Mouse (Mus musculus) CD4-positive, CD25-positive, alpha-beta regulatory T cell, adult 2 months (primary cell): ENCODE data around the gene Lgals2.
A peak's percentile ranks its signal among the peaks of the same experiment; 100 is the strongest.

Experiments used
- DNase-seq: peaks from one replicate; pipeline ENCODE4 v3.0.0-alpha.2; 2012; ENCODE audit warnings: low read depth, low spot score

The Lgals2 gene

DNA sequence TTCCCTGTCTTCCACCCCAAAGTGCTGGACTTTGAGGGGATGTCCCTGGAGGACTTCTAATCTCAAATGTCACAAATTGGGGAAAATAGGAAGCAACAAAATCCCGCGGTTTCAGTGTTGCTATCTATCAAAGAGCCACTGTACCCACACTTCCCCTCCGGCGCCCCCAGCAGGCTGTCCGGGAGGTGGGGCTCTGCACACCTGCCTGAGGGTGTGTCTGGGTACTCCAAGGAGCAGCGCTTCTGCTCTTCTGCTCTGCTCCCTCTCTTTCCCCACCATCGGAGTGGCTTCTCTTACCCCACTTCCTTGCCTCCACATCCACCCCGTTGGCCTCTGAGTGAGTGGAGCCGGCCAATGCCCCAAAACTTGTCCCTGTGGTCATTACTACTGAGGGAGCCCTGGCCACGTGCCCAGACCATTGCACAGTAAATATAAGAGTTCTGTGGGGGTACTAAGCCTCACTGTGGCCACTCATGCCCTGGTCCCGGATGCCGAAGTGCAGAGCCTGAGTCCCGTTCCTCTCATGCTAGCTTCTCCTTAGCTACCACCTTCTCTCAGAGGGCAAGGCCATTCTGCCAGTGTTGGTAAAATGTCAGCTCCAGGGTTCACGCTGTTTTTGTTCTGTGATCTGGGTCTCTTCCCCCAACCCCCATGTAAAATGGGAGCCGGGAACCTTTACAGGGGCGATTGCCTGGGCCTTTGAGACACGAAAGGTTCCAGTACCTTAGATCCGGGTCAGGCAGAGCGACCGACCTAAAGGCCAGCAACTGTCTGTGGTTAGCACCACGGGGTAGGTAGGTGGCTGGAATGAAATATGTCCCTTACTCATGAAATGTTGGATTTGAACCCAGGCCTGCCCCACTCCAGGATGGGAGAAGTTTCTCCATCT is 11.5 kb downstream of the Lgals2 start:
- peak; percentile 48 for DNase-seq

DNA sequence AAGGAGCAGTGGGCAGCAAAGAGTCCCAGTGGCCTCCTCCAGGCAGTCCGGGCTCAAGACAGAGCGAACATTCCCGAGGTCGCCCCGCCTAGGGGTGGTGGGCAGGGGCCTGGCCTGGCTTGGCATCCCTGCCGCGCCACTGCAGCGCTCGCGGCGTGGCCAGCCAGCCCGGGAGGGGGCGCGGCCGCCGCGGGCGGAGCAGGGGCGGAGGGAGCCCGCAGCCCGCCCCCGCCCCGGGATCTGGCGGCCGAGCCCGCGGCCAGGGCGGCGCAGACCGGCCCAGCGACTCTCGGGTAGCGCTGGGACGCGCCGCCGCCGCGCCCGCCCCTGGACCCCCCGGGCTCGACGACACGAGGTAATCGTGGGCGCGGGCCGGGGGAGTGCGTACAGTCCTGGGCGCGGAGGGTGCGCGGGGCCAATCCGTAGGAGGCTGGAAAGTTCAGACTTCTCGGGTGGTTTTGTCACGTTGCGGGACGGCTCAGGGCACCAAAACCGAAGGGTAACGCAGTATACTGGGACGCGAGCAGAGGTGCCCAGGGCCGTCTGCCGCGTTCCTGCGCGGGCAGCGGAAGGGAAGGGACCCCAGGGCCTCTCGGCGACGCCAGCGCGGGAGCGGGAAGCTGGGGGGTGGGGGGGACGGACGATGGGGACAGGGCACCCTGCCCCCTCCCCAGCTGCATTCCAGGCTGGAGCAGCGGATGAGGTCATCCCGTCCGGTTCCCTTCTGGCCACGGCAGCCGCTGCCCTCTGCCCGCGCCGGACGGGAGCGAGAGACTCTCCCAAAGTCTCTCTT is 12.8 kb downstream of the Lgals2 start, which contains the start of gene Cdc42ep1:
Gene Cdc42ep1 (plus strand): TSS at position 254 of the 793 bp plus-strand sequence.
- peak; percentile 41 for DNase-seq

DNA sequence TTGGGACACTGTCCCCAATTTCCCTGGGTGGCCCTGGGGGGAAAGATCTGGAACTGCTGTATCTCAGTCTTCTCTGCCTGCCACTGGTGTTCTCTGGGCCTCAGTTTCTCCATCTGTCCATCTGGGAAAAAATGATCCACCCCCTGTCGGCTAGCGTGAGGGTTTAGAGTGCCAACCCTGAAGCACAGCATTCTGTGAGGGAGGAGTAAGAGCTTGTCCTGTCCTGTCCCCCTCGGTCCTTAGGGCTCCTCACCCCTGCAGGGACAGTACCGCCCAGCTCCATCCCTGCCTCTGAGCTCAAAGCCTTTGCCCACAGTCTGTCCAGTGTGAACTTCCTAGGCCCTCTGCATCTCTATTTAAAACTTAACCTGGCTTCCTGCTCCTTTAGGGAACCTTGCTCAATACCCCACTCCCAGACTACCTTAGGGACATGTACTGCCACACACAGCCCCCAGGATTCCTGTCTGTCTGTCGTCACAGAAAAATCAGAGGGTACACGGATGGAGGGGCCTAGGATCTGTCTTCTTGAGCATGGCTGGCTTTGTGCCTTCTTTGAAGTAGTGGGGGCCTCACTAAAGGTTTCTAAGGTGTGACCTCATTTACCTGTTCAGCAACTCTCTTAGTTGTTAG is 14.1 kb downstream of the Lgals2 start:
- no peak for DNase-seq

DNA sequence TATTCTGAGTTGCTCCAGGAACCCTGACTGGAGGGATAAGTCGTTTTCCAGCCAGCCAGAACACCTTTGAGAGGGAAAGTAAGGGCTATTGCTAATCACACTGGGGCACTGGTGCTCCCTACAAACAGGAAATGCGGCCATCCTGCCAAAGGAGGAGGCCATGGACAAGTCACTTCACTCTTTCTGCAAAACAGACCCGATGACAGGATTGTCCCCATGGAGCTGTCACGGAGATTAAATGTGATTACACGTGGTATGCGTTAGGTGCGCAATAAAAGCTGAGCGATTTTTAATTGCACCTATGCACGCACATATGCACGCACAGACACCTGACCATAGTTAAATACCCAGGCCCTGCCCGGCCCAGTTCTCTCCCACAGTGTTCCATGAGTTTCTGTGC is 14.6 kb downstream of the Lgals2 start:
- no peak for DNase-seq

DNA sequence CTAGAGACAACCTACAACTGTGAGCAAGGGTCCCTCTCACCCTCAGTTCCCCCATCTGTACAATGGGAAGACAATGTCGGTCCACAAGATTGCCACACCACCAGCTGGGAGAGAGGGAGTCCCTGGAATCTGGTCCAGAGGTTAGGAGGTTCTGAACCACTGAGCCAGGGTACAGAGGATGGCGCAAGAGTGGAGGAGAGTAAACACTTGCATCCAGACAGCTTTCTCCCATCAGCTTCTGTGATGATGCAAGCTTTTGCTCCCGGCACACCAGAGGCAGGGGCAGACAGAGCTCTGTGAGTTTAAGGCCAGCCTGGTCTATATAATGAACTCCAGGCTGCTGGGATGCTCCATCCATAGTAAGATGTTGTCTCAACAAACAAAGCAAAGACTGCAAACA is 15.1 kb downstream of the Lgals2 start:
- DNase-seq: no peak

DNA sequence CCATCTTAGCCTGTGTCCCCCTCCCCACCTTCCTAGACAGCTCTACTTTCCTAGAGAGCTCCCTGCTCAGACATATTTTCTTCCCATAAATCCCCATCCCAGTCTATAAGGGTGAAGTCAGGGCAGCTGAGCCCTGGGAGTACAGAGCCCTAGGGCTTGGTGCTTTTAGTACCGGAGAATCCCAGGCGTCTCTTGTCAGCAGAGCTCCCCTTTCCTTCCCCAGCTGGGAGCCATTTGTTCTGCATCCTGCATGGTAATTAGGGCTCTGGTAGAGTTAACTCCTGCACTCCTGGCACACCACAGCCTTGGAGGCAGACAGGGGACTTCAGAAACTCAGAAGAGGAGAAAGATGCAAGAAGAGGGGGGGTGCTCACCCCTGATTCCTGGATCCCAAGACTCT is 15.6 kb downstream of the Lgals2 start:
- no peak for DNase-seq

DNA sequence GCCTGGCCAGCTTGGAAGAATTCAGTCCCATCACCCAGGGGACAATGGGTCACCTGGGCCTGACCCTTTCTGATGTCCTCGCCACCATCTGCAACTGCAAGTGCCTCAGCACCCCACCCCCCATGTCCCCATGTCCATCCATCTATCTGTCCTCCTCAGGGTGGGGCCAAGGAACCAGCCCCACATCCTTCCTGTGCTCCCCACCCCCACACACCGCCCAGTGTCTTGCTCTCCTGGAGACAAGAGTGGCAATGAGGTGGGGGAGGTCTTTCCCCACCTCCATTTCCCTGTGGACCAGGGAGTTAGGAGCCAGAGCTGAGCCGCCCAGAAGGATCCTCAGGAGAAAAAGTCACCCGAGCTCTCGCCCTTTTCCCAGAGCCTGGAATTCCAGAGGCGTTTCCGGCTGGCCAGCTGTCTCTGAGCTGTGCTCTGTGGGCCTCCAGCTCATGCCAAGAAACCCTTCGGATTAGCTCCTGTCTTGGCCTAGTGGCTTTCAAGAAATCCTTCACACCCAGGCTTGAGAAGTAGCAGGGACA is 19.2 kb downstream of the Lgals2 start:
- DNase-seq: no peak

DNA sequence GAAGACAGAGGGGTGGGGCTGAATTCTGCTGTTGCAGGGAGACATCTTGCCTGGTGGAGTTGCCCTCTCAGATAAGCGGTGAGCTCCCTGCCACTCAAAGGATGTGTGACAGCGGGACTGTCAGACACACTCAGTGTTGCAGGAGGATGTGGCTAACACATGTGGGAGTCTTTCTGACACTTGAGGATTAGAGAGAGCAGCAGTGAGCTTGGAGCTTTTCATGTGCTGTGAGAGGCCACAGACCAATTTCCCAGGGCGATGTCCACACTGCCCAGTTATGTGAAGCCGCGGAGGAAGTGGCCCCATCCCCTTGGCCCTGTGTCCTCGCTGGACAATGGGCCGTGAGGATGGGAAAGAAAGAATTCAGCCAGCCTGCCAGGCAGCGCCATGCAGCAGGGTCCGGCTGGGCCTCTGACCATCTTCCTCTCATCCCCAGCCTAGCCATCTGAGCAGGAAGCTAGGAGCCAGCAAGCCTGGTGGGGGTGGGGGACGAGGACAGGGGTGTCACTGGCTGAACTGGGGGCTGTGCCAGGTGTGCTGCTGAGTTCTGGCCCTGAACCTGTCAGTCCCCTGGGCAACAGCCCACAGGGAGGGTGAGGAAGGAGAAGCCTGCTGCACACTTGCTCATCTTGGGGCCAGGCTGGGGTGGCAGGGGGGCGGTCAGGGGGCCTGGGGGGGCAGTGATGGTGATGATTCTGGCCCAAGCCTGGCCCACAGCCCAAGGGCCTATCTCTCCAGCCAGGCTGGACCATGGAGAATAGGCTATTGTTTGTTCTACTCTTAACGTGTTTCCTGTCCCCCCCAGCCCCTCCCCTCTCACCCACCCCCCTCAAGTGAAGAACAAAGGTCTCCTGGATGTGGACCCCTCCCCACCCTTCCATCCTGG is 19.9 kb downstream of the Lgals2 start:
- peak; percentile 70 for DNase-seq

DNA sequence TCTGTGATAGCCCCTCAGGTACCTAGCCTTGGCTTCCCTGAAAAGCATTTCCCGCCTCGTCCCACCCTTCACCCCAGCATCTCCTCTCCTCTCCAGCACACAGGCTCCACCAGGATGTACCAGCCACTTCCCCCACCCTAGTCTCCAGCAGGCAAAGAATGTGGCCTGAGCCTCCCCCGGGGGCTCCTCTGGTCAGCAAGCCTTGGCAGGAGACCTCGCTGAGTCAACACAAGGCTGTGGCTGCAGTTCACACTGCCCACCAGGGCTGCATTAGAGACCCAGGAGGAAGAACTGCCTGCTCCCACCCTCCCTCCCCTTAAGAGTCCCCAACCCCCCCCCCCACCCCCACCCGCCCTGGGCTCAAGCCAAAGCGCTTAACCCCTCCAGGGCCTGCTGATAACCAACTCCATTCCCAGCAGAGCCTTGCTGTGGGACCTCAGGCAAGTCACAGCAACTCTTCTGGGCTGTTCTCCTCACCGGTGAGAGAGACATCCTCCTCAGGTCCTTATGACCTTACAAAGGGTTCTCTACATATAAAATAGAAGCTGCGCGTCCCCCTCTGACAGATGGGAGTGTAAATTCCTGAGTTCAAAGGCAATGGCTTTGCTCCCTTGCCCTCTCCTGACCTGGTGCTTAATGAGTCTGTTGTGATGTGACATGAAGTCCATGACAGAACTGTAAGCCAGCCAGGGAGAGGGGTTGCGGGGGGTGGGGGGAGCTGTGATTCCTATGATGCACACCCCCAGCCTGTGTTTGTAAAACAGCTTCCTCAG is 20.9 kb downstream of the Lgals2 start:
- DNase-seq: no peak

DNA sequence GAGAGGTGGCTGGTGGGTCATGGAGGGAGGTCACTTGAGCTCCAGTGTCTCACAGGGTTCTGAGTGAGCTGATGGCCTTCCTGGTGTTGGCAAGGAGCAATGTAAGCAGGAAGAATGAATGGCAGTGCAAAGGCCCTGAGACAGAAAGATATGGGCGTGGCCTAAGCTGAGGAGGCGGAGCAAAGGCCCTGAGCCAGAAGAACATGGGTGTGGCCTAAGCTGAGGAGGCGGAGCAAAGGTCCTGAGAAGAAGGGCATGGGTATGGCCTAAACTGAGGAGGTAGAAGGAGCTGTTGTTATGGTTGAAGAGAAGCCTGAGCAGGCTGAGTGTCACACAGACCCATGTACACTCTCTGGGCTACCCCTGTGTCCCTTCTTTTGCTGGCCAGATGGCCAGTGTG is 21.7 kb downstream of the Lgals2 start:
- peak; percentile 42 for DNase-seq

DNA sequence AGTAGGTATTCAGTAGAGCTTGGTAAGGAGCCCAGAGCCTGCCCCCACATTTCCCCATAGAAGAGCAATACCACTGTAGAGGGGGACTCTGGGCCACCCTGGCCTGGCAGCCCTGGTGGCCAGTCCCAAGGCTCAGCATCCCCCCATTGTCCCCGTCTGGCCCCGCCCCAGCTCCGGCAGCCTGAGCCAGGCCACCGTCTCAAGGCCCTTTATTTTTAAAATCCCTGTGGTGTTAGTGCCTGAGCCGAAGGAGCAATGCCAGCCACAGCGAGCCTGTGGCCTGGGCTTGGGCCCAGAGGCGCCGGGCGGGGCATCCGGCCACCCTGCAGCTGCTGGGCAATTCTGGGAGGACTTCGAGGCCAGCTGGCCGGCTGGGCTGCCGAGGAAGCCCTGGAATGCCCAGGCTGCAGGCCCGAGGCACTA is 22.6 kb downstream of the Lgals2 start:
- no peak for DNase-seq

DNA sequence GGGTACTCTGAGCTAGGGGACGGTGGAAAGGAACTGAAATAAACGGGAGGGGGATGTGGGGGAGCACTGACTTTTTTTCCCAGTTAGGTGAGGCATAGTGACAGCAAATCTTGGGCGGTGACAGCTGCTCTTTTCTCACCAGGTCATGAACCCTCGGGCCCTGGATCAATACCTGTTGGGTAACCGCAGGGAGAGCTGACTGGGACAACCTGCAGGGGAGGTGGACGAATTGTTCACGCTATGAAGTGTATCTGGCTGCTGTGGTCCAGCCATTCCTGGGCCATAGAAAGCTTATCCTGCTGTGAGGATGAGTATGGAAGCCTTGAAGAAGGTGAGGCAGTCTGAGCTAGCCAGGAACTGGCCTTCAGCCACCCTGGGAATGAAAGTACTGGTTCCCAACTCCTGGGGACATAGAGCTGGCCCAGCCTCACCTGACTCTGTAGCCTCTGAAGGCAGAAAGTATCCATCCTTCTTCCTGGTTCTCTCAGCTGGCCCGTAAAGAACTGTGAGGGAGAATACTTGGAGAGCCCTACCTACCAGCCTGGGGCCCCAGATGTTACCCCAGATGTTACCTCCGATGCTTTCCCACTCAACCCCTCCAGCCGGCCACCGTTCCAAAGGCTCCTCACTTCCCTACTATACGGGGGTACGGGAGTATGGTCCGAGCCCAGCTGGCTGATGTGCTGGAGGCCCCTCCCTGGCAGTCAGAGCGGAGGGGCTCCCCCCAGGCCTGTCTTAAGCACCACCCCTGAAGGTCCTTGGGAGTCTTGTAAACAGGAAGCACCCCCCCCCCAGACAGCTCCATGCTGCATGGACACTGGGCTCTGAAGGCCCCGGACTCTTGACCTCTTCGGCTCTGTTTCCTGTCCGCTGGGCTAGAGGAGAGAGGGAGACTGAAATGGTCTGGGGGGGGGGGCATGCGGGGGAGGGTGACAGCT is 23.3 kb downstream of the Lgals2 start:
- no peak for DNase-seq

DNA sequence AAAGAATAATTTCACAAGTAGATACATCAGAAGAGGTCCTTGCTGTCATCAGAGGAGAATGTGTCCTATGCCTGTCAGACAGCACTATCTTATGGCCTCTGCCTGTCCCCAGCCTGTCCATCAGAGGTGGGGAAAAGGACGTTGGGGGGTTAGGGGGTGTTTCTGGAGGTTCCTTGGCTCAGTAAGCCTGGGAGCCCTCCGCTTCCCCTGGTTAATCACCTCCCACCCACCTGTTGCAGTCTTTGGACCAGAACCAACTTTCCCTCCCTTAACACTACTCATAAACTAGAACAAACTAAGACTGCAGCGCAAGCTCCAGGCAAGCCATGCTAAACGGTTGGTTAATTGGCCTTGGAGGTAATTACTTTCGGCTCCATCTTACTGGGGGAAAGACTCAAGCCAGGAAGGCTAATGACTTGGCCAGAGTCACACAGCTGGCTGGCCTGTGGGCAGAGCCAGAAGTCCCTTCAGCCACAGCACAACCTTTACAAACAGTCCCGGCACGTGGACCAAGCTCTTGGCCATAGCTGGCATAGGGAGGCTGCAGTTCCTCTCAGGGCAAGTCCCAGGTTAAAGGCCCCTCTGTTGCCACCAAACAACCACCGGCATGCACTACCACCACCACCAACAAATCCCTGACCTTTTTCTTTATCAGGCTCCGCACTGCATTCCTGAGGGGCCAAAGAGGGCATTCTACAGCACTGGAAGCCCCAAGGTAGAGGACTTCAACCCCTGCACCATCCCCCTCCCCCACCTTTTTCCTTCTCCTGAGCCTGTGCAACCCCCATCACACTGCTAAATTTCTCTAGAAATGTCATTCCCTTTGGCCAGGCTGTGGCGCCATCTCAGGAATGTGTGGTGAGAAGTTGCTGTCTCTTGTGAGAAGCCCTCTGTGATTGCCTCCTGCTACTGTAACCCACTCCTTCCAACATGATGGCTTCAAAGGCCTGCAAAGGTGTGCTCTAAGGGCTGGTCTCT is 24.3 kb downstream of the Lgals2 start:
- no peak for DNase-seq

DNA sequence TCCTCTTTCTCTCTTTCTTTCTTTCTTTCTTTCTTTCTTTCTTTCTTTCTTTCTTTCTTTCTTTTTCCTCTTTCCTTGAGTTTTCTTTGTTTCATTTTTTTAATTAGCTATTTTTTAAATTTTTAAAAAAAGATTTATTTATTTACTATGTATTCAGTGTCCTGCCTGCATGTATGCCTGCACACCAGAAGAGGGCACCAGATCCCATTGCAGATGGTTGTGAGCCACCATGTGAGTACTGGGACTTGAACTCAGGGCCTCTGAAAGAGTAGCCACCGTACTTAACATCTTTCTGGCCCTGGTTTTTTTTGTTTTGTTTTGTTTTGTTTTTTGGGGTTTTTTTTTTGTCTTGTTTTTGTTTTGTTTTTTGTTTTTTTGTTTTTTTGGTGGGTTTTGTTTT is 25.7 kb downstream of the Lgals2 start:
- no peak for DNase-seq

DNA sequence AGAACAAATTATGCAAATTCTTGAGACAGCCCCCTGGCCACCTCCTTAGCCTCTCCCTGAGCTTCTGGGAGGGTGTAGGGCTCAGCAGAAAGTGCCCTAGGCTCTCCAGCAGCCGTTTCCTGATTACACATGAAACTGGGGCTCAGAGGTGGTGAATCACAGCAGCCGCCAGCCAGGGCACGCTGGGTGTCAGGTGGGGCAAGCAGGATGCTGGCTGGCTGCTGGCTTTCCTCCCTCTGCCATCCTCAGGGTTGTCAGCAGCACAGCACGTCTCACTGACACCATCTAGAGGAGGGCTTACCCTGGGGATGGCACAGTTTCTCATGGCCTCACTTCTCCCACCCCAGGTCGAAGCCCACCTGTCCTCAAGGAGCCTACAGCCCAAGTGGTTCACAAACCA is 27.0 kb downstream of the Lgals2 start:
- DNase-seq: peak; percentile 75

DNA sequence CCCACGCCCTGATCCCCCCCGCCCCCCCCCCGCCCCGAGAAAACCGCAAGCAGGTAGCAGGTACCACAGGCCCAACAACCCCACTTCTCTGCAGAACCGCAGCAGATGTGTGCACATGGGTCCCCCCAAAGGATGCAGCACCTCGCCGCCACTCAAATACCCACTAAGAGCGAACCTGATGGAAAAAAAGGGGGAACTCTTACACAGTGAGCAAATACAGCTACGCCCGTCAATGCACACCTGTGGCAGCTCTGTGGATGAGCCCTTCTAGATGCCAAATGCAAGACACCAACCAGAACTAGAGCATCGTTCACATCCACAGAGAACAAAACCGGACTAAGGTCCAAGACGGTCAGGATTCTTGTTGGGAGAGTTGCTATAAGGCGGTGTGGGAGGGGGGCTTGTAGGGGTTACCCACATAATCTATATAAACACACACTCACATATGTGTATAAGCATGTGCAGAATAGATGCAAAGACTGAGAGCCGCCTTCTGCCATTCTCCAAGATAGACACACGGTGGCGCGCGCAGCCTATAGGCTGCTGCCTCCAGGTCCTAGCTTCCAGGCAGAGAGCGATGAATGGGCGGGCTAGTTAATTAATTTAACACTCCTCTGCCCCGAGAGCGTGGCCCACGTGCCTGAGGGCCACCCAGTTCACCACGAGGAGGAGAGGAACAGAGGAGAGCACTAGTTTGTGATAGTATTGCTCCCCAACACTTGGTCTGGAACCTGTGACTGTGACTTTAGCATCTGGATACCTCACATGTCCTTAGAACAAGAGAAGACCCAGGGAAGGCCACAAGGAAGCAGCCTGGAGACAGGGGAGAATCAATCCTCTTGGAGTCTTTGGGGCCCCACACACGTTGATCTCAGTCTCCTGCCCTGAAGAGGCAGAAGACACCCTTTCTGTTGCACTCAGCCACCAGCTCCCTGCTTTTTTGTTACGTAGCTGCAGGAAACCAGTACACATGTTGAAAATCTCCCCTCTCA is 28.8 kb downstream of the Lgals2 start:
- peak; percentile 83 for DNase-seq

DNA sequence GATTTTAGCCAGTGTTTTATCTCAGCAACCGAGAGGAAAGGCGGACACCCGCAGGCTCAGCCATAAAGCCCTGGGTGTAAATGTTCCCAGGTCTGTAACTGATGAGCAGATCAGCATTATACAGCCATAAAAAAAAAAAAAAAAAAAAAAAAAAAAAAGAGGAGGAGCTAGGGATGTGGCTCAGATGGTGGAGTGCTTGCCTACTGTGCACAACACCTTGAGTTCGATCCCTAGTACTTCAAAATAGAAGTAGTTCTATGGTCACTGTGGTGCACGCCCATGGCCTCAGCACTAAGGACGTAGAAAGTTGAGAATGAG is 39.3 kb downstream of the Lgals2 start:
- DNase-seq: no peak
